In the genomic region with DNA sequence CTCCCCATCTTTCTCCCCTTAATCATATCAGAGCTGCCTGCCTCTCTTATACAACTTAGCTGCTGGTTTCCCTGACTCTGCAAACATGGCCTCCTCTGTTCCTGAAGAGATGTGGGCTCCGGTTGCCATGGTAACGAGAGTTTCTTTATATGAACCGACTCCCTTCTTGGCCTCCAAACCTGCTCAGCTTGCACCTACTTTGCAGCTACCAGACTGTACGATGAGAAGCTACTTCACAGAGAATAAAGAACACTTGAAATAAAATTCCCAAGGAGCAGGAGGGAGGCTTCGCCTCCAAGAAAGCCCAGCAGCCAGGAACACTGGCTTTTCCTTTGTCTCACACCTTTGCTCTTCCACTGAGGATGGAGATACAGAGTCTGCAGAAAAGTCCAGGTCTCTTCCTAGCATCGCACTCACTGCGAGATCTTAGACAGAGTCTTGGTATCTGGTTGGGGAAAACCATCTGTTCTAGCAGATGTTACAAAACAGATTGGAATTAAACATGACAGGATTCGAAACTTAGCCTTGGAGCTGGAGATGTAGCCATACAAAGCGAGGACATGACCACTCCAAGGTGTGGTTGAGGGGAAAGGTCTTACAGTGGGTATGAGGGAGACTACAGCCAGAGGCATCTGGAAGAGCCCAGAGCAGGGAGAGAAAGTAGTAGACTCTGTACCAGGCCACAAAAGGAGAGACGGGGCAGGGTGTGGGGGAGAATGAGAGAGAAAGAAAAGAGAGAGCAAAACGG, we compare ENCODE assay signal across 10 mouse cellular contexts. TPM values are rescaled to one million over a fixed set of nuclear protein-coding genes. Genes with fewer than 3 reads are reported as not detected.
DNase-seq lines count a peak whose midpoint lies in the region; ATAC-seq and TF ChIP-seq lines count a peak whose summit lies in the region.
"Had no signal": no experiment of that assay in that cellular context is flagged by ENCODE, and none has a peak within 500 bp of the region (broad histone marks: within the 10 kb centered on the region; RNA-seq: fewer than 3 reads in every experiment).

No protein-coding gene starts in this region.

- H3K4me3 ChIP-seq in forebrain, embryonic 15.5 days, result no peak overlapping the region
- no peak overlapping the region for H3K4me3 ChIP-seq in heart, adult 2 months

- H3K4me1 ChIP-seq in forebrain, embryonic 15.5 days, result peaks cover 20% of the 10 kb centered on the region
- no peaks in the 10 kb centered on the region for H3K4me1 ChIP-seq in heart, adult 2 months (ENCODE audit: control insufficient read depth, insufficient read depth, low read length)

- no peak for TF ChIP-seq EP300 in heart, adult 2 months (IDR thresholded peaks at IDR 0.05; ENCODE audit: insufficient read depth, low read depth, low read length)

- no peak overlapping the region for H3K9ac ChIP-seq in forebrain, embryonic 15.5 days (replicated peaks)
- no peak overlapping the region for H3K9ac ChIP-seq in heart, adult 2 months (ENCODE audit: low read depth, low read length)

- no peaks in the 10 kb centered on the region for H3K79me2 ChIP-seq in heart, adult 2 months (replicated peaks; ENCODE audit: control insufficient read depth, insufficient read depth, low read length)

- peak overlapping the region; percentile 79 for H3K27ac ChIP-seq in forebrain, embryonic 15.5 days (replicated peaks)
- no peak overlapping the region for H3K27ac ChIP-seq in heart, adult 2 months

- H3K36me3 ChIP-seq in forebrain, embryonic 15.5 days, result no peaks in the 10 kb centered on the region
- no peaks in the 10 kb centered on the region for H3K36me3 ChIP-seq in heart, adult 2 months (ENCODE audit: control insufficient read depth, insufficient read depth, low read length)

- no peaks in the 10 kb centered on the region for H3K27me3 ChIP-seq in forebrain, embryonic 15.5 days
- H3K27me3 ChIP-seq in heart, adult 2 months (ENCODE audit: control insufficient read depth, insufficient read depth, low read length), result no peaks in the 10 kb centered on the region

- no peak for TF ChIP-seq POLR2A in heart, adult 2 months (IDR thresholded peaks at IDR 0.05; ENCODE audit: insufficient read depth, low read depth, low read length)

- peak; percentile 89 for ATAC-seq in forebrain, embryonic 15.5 days (replicated peaks)

- intact Hi-C loops in left cerebral cortex, postnatal 4 days (cut with DNase I), result no loop called here
- intact Hi-C loops in heart, adult 2 months (cut with DNase I), result no loop called here

- peak; percentile 82 for DNase-seq in left cerebral cortex, adult 11 months (ENCODE audit: low spot score)
- DNase-seq in left cerebral cortex, postnatal 4 days, result no peak
- peak; percentile 39 to 46 for DNase-seq in layer of hippocampus, postnatal 36 days
- DNase-seq in right cerebral cortex, adult 2 months (ENCODE audit: low spot score in 2 of 2), result peak; percentile 76 to 78
- DNase-seq in thymus, postnatal 0 days (ENCODE audit: low spot score), result no peak
- DNase-seq in adrenal gland, adult 2 months, result no peak
- DNase-seq in heart, adult 2 months, result no peak

- H3K9me3 ChIP-seq in forebrain, embryonic 15.5 days, result no peaks in the 10 kb centered on the region

- no peak overlapping the region for H3K4me2 ChIP-seq in forebrain, embryonic 15.5 days (replicated peaks)

- no peak for TF ChIP-seq CTCF in heart, adult 2 months (IDR thresholded peaks at IDR 0.05)

- 61% methylated on average over 11 of the region's 11 CpGs for WGBS in forebrain, embryonic 15.5 days
- 83% methylated on average over 11 of the region's 11 CpGs for WGBS in heart, adult 2 months

RNA-seq across cellular contexts. Expression of a gene that starts 20.3 kb away (rescaled TPM):
- total RNA-seq in left cerebral cortex, postnatal 4 days (2021), result not detected
- not detected in 2 replicates for polyA plus RNA-seq in forebrain, embryonic 15.5 days (2015; fragmentation: Nextera tagmentation; extraction: Ambion mirVana)
- total RNA-seq in layer of hippocampus, postnatal 36 days (2021), result under 1 TPM in 1 of 2 experiments, not detected in 1; 0.35 TPM
- polyA plus RNA-seq in thymus, postnatal 0 days (2015; fragmentation: Nextera tagmentation; extraction: Ambion mirVana), result 141 and 145 TPM in 2 replicates
- not detected for total RNA-seq in adrenal gland, adult 2 months (2021)
- 0.28 and 0.34 TPM in 2 replicates for polyA plus RNA-seq in adrenal gland, adult 2 months (2012; rRNA removed)
- under 1 TPM in 1 of 2 experiments, not detected in 1; 0.07 TPM for total RNA-seq in heart, adult 2 months (2021)
- 0.44 and 0.76 TPM in 2 replicates for polyA plus RNA-seq in heart, adult 2 months (2012; rRNA removed)
- total RNA-seq: MEL had no signal

RNA-seq across cellular contexts. Expression of a gene that starts 29.9 kb away (rescaled TPM):
- 1 to 10 TPM in 1 of 2 experiments, under 1 TPM in 1; 0.82 to 1.2 TPM for total RNA-seq in left cerebral cortex, postnatal 4 days (2021)
- 0.39 and 0.42 TPM in 2 replicates for polyA plus RNA-seq in forebrain, embryonic 15.5 days (2015; fragmentation: Nextera tagmentation; extraction: Ambion mirVana)
- 1 to 10 TPM; 1.1 to 1.3 TPM for total RNA-seq in layer of hippocampus, postnatal 36 days (2021)
- polyA plus RNA-seq in thymus, postnatal 0 days (2015; fragmentation: Nextera tagmentation; extraction: Ambion mirVana), result 2.4 and 3.3 TPM in 2 replicates
- 1 to 10 TPM; 3.6 to 6.4 TPM for total RNA-seq in adrenal gland, adult 2 months (2021)
- 10.0 and 10.3 TPM in 2 replicates for polyA plus RNA-seq in adrenal gland, adult 2 months (2012; rRNA removed)
- 1 to 10 TPM; 2.1 to 2.3 TPM for total RNA-seq in heart, adult 2 months (2021)
- polyA plus RNA-seq in heart, adult 2 months (2012; rRNA removed), result 3.9 and 4.9 TPM in 2 replicates
- total RNA-seq: common myeloid progenitor, adult 5-6 weeks; MEL had no signal

Comparison
In these comparisons a context has a peak if more than half of its experiments do, and no peak if none do; other contexts are left out.
1. DNase-seq: peak in left cerebral cortex, adult 11 months (single experiment), layer of hippocampus, postnatal 36 days (2 of 2) and right cerebral cortex, adult 2 months (2 of 2); none in left cerebral cortex, postnatal 4 days (single experiment), thymus, postnatal 0 days (single experiment), adrenal gland, adult 2 months (single experiment) and heart, adult 2 months (0 of 2).